Mouse (Mus musculus) liver, adult 2 months (tissue): ENCODE data around the gene Vsig8.

Source experiments
- CTCF ChIP-seq: fragments of 200-500 bp; IDR thresholded peaks from 2 replicates; pipeline ENCODE4 v1.5.1; 2011; ENCODE audit warnings: low read depth, low read length, control low read depth
- POLR2A ChIP-seq: fragments of 200-500 bp; IDR thresholded peaks from 2 replicates; pipeline ENCODE4 v1.6.1; 2011; ENCODE audit warnings: low read length, control low read depth; ENCODE audit not compliant: insufficient read depth; ENCODE audit errors: extremely low read depth

DNA sequence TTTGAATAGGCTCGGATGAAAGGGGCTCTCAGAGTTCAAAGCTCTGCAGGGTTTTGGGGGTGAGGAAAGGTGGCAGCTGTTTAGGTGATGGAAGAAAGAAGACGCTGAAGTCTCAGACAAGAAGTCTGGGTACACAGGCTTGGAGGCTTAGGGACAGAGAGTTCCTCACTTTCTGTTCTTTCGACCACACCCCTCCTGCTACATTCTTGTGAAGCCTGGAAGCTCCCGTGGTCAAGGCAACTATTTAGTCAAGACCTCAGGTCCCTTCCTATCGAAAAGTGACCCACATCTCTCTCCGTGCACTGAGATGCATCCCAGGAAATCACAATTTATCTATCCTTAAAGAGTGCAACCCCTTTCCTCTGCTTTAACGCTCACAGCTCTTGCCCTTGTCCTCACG lies 6.0 kb upstream of the Vsig8 start:
- TF ChIP-seq CTCF (no peak), POLR2A (no peak)
